Mouse (Mus musculus) spleen, adult 2 months (tissue): ENCODE results near the gene Rps26. TPM values are rescaled to one million over a fixed set of nuclear protein-coding genes. Genes with fewer than 3 reads are reported as not detected.

Experiments used
- DNase-seq, 2 experiments: peaks; one replicate each; pipeline versions ENCODE4 v3.0.0 to v3.0.0-alpha.2; 2012 to 2021; ENCODE audit warnings: low spot score in 2 of 2, low read depth in 1 of 2
- H3K27ac ChIP-seq: fragments of 200-500 bp; 2 replicates; pipeline ENCODE4 v1.5.1; 2012; ENCODE audit warnings: low read length, inconsistent platforms; ENCODE audit not compliant: insufficient read depth
- H3K27me3 ChIP-seq: fragments of 200-500 bp; 2 replicates; pipeline ENCODE4 v1.6.1; 2012; ENCODE audit warnings: mild to moderate bottlenecking, moderate library complexity, low read length, inconsistent platforms; ENCODE audit not compliant: control insufficient read depth, insufficient read depth
- H3K36me3 ChIP-seq: fragments of 200-500 bp; 2 replicates; pipeline ENCODE4 v1.6.1; 2012; ENCODE audit warnings: mild to moderate bottlenecking, low read length, inconsistent platforms; ENCODE audit not compliant: control insufficient read depth, insufficient read depth
- H3K4me1 ChIP-seq: fragments of 200-500 bp; 2 replicates; pipeline ENCODE4 v1.6.1; 2011; ENCODE audit warnings: inconsistent platforms; ENCODE audit not compliant: control insufficient read depth, insufficient read depth, insufficient read length
- H3K4me3 ChIP-seq: fragments of 200-500 bp; 2 replicates; pipeline ENCODE4 v1.5.1; 2011; ENCODE audit warnings: mild to moderate bottlenecking, inconsistent platforms; ENCODE audit not compliant: insufficient read depth, insufficient read length; ENCODE audit errors: extremely low read depth
- CTCF ChIP-seq: fragments of 200-500 bp; IDR thresholded peaks from 2 replicates; pipeline ENCODE4 v1.5.1; 2011; ENCODE audit warnings: mild to moderate bottlenecking, inconsistent platforms; ENCODE audit not compliant: insufficient read depth, insufficient read length, insufficient replicate concordance; ENCODE audit errors: extremely low read depth
- POLR2A ChIP-seq: fragments of 200-500 bp; IDR thresholded peaks from 2 replicates; pipeline ENCODE4 v1.6.1; 2011; ENCODE audit warnings: low read depth, low read length, inconsistent platforms
- WGBS: fragments of 180-500 bp; shearing (Covaris S2); methylation state at CpG from one replicate; pipeline ENCODE4 v1.1.7; 2018; 5-methylcytosine and 5-hydroxymethylcytosine counted together
- polyA plus RNA-seq: library from polyadenylated mRNA; depleted of rRNA; stranded (reverse); fragments of >200 nt; gene quantifications from 2 replicates; pipeline ENCODE4 v1.2.3, GENCODE M21; 2012

Rps26 gene
- polyA plus RNA-seq, 1 experiment: 929 TPM

DNA sequence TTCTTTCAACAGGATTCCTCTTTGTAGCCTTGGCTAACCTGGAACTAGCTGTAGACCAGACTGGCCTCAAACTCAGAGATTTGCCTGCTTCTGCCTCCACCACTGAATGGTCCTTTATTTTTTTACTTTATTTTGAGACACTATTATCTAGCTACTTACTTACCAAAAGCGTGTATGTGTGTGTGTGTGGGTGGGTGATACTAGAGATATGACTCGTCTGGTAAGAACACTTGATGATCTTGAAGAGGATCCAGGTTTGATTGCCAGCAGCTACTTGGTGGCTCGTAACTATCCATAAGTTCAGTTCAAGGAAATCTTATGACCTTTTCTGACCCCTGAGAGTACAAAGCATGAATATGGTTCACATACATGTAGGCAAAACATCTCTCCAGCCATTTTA is 38.8 kb upstream of the Rps26 start:
- TF ChIP-seq CTCF (no peak), POLR2A (no peak)
- Histone ChIP-seq H3K27ac (no peak overlapping the region), H3K4me1 (peaks cover 7% of the 10 kb centered on the region), H3K36me3 (no peaks in the 10 kb centered on the region), H3K27me3 (0 out of 2 replicates have a peak, but pooled peaks cover 1% of the 10 kb centered on the region), H3K4me3 (no peak overlapping the region)
- DNase-seq: no peak
- WGBS: 76% methylated on average over 3 of the region's 3 CpGs

DNA sequence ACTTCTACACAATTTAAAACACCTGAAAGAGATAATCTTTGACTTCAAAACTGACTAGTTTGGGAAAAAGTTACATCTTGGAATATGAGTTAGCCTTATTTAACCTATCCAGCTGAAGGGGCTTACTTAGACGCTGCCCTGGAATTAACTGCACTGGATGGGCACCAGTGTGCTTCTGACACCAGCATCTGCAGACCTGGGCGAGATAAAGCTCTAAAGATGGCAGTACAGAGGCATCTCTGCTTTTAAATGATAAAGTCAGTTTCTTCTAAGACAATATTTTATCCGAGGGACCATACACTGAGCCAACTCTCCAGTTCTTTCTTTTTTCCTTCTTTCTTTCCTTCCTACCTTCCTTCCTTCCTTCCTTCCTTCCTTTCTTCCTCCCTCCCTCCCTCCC is 38.3 kb upstream of the Rps26 start:
- WGBS: 75% methylated on average over 3 of the region's 3 CpGs
- Histone ChIP-seq H3K36me3 (no peaks in the 10 kb centered on the region), H3K4me3 (no peak overlapping the region), H3K27me3 (0 out of 2 replicates have a peak, but pooled peaks cover 1% of the 10 kb centered on the region), H3K4me1 (peaks cover 7% of the 10 kb centered on the region), H3K27ac (no peak overlapping the region)
- TF ChIP-seq CTCF: no peak
- no peak for TF ChIP-seq POLR2A
- no peak for DNase-seq

DNA sequence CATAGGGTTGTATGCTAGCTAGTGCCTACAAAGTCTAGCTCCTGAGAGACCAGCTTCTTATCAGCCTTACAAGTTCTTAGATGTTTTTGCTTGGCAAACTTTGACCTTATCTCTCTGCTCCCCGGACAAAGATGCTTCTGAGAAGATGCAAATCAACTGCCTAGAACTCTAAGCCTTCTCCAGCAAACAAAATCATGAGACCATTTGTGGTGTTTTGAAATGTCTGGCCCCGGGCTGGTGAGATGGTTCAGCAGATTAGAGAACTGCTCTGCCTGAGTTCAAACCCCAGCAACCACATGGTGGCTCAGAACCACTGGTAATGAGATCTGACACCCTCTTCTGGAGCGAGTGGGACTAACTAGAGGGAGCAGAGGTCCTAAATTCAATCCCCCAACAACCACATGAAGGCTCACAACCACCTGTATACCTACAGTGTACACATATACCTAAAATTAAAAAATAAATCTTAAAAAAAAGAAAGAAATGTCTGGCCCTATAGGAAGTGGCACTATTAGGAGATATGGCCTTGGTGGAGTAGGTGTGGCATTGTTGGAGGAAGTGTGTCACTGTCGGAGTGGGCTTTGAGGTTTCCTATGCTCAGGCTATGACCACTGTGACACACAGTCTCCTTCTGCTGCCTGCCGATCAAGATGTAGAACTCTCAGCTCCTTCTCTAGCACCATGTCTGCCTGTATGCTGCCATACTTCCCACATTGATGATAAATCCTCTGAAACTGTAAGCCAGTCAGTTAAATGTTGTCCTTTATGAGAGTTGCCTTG is 37.1 kb upstream of the Rps26 start:
- no peak overlapping the region for H3K27ac ChIP-seq
- 39% methylated on average over 5 of the region's 5 CpGs for WGBS
- H3K4me1 ChIP-seq: no peaks in the 10 kb centered on the region
- no peak for DNase-seq
- no peaks in the 10 kb centered on the region for H3K36me3 ChIP-seq
- 0 out of 2 replicates have a peak, but pooled peaks cover 1% of the 10 kb centered on the region for H3K27me3 ChIP-seq
- TF ChIP-seq CTCF (no peak), POLR2A (no peak)
- H3K4me3 ChIP-seq: no peak overlapping the region

DNA sequence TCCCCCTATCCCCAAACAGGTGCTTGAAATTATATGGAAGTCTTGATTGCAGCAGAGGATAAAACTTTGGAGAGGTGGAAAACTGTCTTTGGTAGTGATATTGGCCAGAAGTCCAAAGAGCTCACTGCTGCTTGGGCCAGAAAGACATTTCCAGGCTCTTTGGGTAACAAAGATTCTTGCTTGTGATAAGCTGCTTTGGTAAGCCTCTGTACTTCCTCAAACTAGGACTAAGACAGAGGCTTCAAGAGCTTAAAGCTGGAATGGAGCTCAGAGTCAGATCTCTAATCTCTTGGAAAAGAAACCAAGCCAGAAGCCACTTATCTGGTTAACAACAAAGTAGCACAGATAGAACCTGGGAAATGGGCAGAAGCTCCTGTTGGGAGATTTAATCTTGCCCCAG is 35.9 kb upstream of the Rps26 start:
- no peaks in the 10 kb centered on the region for H3K4me1 ChIP-seq
- DNase-seq: no peak
- TF ChIP-seq CTCF (no peak), POLR2A (no peak)
- no peaks in the 10 kb centered on the region for H3K36me3 ChIP-seq
- no peak overlapping the region for H3K27ac ChIP-seq
- no peak overlapping the region for H3K4me3 ChIP-seq
- H3K27me3 ChIP-seq: 0 out of 2 replicates have a peak, but pooled peaks cover 1% of the 10 kb centered on the region

GRCm38 (mm10) chr10:128659490-128659889 is 32.9 kb upstream of the Rps26 start:
- WGBS: 82% methylated on average over 9 of the region's 9 CpGs

DNA sequence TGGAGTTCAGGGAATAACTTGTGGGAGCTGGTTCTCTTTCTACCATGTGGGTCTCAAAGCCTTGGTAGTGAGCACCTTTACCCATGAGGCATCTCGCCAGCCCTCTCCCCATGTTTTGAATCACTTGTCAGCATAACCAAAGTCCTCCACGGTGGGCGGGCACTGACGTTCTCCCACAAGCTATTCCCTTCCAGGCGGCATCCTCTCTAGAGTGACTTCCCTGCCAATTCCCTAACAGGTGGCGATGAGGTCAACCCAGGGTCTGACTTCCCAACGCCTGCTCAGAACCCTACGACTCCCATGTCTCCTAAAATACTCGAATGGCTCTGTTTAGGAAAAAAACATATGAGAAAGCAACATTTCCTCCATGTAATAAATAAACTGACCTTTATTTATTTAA is 31.3 kb upstream of the Rps26 start:
- Histone ChIP-seq H3K27ac (no peak overlapping the region), H3K36me3 (no peaks in the 10 kb centered on the region), H3K4me1 (no peaks in the 10 kb centered on the region), H3K27me3 (no peaks in the 10 kb centered on the region), H3K4me3 (no peak overlapping the region)
- DNase-seq: no peak
- WGBS: 80% methylated on average over 9 of the region's 9 CpGs
- TF ChIP-seq CTCF (no peak), POLR2A (no peak)

More at GRCm38 (mm10) chr10:128659490-128659889, 32.9 kb upstream of the Rps26 start:
- Histone ChIP-seq H3K4me3 (no peak overlapping the region), H3K4me1 (no peaks in the 10 kb centered on the region), H3K27me3 (no peaks in the 10 kb centered on the region), H3K27ac (no peak overlapping the region), H3K36me3 (no peaks in the 10 kb centered on the region)
- no peak for DNase-seq
- TF ChIP-seq CTCF: no peak
- TF ChIP-seq POLR2A: no peak

DNA sequence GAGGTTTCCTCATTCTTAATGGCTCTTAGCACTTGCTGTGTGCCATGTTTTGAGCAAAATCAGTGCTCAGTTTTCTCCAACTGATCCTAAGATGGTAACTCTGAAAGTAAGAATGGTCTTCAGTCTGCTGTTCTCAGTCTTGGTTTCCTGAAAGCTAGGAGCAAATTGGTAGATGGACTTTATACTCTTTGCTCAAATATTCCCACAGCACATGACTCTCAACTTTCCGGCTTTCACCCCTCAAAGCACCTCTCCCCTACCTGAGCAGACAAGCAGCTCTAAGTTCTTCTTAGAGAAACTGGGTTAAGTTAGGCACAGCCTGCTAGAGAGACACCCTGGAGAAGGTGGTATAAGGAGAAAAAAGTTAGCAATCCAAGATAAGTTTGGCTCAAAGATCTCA is 30.2 kb upstream of the Rps26 start:
- WGBS: 95% methylated on average over 1 of the region's 1 CpGs
- Histone ChIP-seq H3K4me1 (no peaks in the 10 kb centered on the region), H3K27ac (no peak overlapping the region), H3K27me3 (no peaks in the 10 kb centered on the region), H3K36me3 (no peaks in the 10 kb centered on the region), H3K4me3 (no peak overlapping the region)
- TF ChIP-seq CTCF (no peak), POLR2A (no peak)
- DNase-seq: no peak
